In the genomic region with DNA sequence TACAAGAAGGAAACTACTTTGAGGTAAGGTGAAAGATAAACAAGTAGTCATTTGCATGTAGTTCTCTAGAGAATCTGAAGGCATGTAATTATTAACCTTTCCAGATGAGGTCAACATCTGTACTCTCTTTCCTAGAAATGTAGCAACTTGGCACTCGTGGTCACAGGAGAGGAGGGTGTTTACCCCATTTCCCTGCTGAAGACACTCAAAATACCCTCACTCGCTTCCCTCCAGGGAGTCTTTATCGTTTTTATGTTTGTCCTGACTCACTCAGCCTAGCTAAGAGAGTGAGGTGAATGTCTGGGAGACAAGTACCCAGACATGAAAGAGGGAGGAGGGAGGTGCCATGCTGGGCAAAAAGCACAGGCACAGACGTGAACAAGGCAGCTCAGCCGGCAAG, we compare ENCODE assay signal across 1 mouse cellular context.
TF ChIP-seq lines count a peak whose summit lies in the region.

No protein-coding gene starts in this region.

TF ChIP-seq in CH12.LX, 34 proteins besides CTCF, POLR2A, EP300 and RAD21 (continued from another document):
- TF ChIP-seq SIN3A (IDR thresholded peaks at IDR 0.05; ENCODE audit: low read length): no peak; the same call in 1 of the 2 replicates
- peak; percentile 76 for TF ChIP-seq JUND (conservative IDR thresholded peaks at IDR 0.05; ENCODE audit: low read depth, low read length)
- TF ChIP-seq GABPA (IDR thresholded peaks at IDR 0.05; ENCODE audit: insufficient replicate concordance, low read depth, low read length): no peak
- peak; percentile 50; the same call in 1 of the 2 replicates for TF ChIP-seq MAZ (IDR thresholded peaks at IDR 0.05; ENCODE audit: low read depth, low read length)
